ENCODE assay signal across 13 mouse cellular contexts in genomic region chr17:51807429-51807828, GRCm38 (mm10). TPM values are rescaled to one million over a fixed set of nuclear protein-coding genes. Genes with fewer than 3 reads are reported as not detected.
A peak's percentile ranks its signal among the peaks of the same experiment; 100 is the strongest.
DNase-seq lines count a peak whose midpoint lies in the region; ATAC-seq and TF ChIP-seq lines count a peak whose summit lies in the region.
"Had no signal": no experiment of that assay in that cellular context is flagged by ENCODE, and none has a peak within 500 bp of the region (broad histone marks: within the 10 kb centered on the region; RNA-seq: fewer than 3 reads in every experiment).

No protein-coding gene starts in this region.

- DNase-seq in frontal cortex, adult 2 months (ENCODE audit: extremely low spot score in 1 of 2, low spot score in 1 of 2): no peak
- no peak for DNase-seq in lung, embryonic 14.5 days
- DNase-seq in lung, postnatal 0 days (ENCODE audit: low spot score): no peak
- peak in 1 of 2 experiments; percentile 39 for DNase-seq in heart, adult 2 months
- DNase-seq in testis, postnatal 14 days (ENCODE audit: low spot score): no peak
- DNase-seq in right cerebral cortex, adult 18-20 months: no peak
- DNase-seq: B cell, adult 2 months; cerebellum, postnatal 36 days; kidney, adult 9 months; layer of hippocampus, adult 9-11 months; lung, postnatal 14 days had no signal

- TF ChIP-seq POLR2A in heart, adult 2 months (IDR thresholded peaks at IDR 0.05; ENCODE audit: insufficient read depth, low read depth, low read length): no peak

- 59% methylated on average over 5 of the region's 5 CpGs for WGBS in lung, embryonic 14.5 days
- WGBS in lung, postnatal 0 days: 57% methylated on average over 5 of the region's 5 CpGs
- 43% methylated on average over 5 of the region's 5 CpGs for WGBS in heart, adult 2 months
- WGBS in hindbrain, embryonic 16.5 days: 49% methylated on average over 5 of the region's 5 CpGs

- no peak for TF ChIP-seq CTCF in lung, embryonic 14.5 days (IDR thresholded peaks at IDR 0.05; ENCODE audit: low read depth)
- TF ChIP-seq CTCF in lung, postnatal 0 days (IDR thresholded peaks at IDR 0.05): no peak
- TF ChIP-seq CTCF in heart, adult 2 months (IDR thresholded peaks at IDR 0.05): no peak

- intact Hi-C loops in heart, adult 2 months (cut with DNase I): no loop called here

- no peak for TF ChIP-seq EP300 in lung, postnatal 0 days (IDR thresholded peaks at IDR 0.05)
- no peak for TF ChIP-seq EP300 in heart, adult 2 months (IDR thresholded peaks at IDR 0.05; ENCODE audit: insufficient read depth, low read depth, low read length)

- no peak overlapping the region for H3K27ac ChIP-seq in lung, embryonic 14.5 days (ENCODE audit: low read depth)
- no peak overlapping the region for H3K27ac ChIP-seq in lung, postnatal 0 days (ENCODE audit: low read length)
- H3K27ac ChIP-seq in heart, adult 2 months: peak overlapping the region; percentile 79
- H3K27ac ChIP-seq in hindbrain, embryonic 16.5 days (ENCODE audit: low read depth, low read length): no peak overlapping the region; the same call in 1 of the 2 replicates

- H3K27me3 ChIP-seq in lung, embryonic 14.5 days (ENCODE audit: insufficient read depth, low read length): no peaks in the 10 kb centered on the region
- no peaks in the 10 kb centered on the region for H3K27me3 ChIP-seq in lung, postnatal 0 days (replicated peaks; ENCODE audit: insufficient read depth, low read length)
- H3K27me3 ChIP-seq in heart, adult 2 months (ENCODE audit: control insufficient read depth, insufficient read depth, low read length): no peaks in the 10 kb centered on the region
- H3K27me3 ChIP-seq in hindbrain, embryonic 16.5 days (replicated peaks; ENCODE audit: control insufficient read depth, insufficient read depth, low read length): no peaks in the 10 kb centered on the region

- ATAC-seq in frontal cortex, adult (ENCODE audit: low TSS enrichment): 0 out of 2 replicates have a peak, but pooled peaks have one; percentile 1
- ATAC-seq in lung, embryonic 14.5 days (ENCODE audit: insufficient read depth): 0 out of 2 replicates have a peak, but pooled peaks have one; percentile 39
- ATAC-seq in lung, postnatal 0 days: no peak
- ATAC-seq in hindbrain, embryonic 16.5 days: no peak

- H3K4me1 ChIP-seq in lung, embryonic 14.5 days (ENCODE audit: insufficient read depth): no peaks in the 10 kb centered on the region
- no peaks in the 10 kb centered on the region for H3K4me1 ChIP-seq in lung, postnatal 0 days (ENCODE audit: insufficient read depth, low read depth, low read length)
- no peaks in the 10 kb centered on the region for H3K4me1 ChIP-seq in heart, adult 2 months (ENCODE audit: control insufficient read depth, insufficient read depth, low read length)
- peaks cover 17% of the 10 kb centered on the region for H3K4me1 ChIP-seq in hindbrain, embryonic 16.5 days (ENCODE audit: control insufficient read depth, insufficient read depth, low read depth, low read length)

- H3K4me3 ChIP-seq in lung, embryonic 14.5 days (ENCODE audit: low read depth, low read length): no peak overlapping the region
- H3K4me3 ChIP-seq in lung, postnatal 0 days (ENCODE audit: low read depth, low read length): no peak overlapping the region
- H3K4me3 ChIP-seq in heart, adult 2 months: no peak overlapping the region; the same call in 1 of the 2 replicates
- H3K4me3 ChIP-seq in hindbrain, embryonic 16.5 days (ENCODE audit: low read length): no peak overlapping the region

- 0 out of 2 replicates have a peak, but pooled peaks cover 10% of the 10 kb centered on the region for H3K36me3 ChIP-seq in lung, embryonic 14.5 days (ENCODE audit: insufficient read depth)
- no peaks in the 10 kb centered on the region for H3K36me3 ChIP-seq in lung, postnatal 0 days (ENCODE audit: insufficient read depth, low read length)
- 0 out of 2 replicates have a peak, but pooled peaks cover 2% of the 10 kb centered on the region for H3K36me3 ChIP-seq in heart, adult 2 months (ENCODE audit: control insufficient read depth, insufficient read depth, low read length)
- H3K36me3 ChIP-seq in hindbrain, embryonic 16.5 days (ENCODE audit: control insufficient read depth, insufficient read depth, low read length): 0 out of 2 replicates have a peak, but pooled peaks cover 4% of the 10 kb centered on the region

- H3K4me2 ChIP-seq in lung, embryonic 14.5 days: no peak overlapping the region
- H3K4me2 ChIP-seq in lung, postnatal 0 days (replicated peaks; ENCODE audit: low read depth, low read length): no peak overlapping the region
- H3K4me2 ChIP-seq in hindbrain, embryonic 16.5 days (ENCODE audit: low read length): peak overlapping the region; percentile 17

- H3K9ac ChIP-seq in lung, embryonic 14.5 days: no peak overlapping the region
- no peak overlapping the region for H3K9ac ChIP-seq in lung, postnatal 0 days (replicated peaks; ENCODE audit: low read depth)
- H3K9ac ChIP-seq in heart, adult 2 months (ENCODE audit: low read depth, low read length): 0 out of 2 replicates have a peak overlapping the region, but pooled peaks have one; percentile 25
- H3K9ac ChIP-seq in hindbrain, embryonic 16.5 days (ENCODE audit: low read depth, low read length): peak overlapping the region; percentile 17; the same call in 1 of the 2 replicates

- no peaks in the 10 kb centered on the region for H3K9me3 ChIP-seq in lung, embryonic 14.5 days (ENCODE audit: low read depth, low read length)
- no peaks in the 10 kb centered on the region for H3K9me3 ChIP-seq in lung, postnatal 0 days (ENCODE audit: low read length)
- no peaks in the 10 kb centered on the region for H3K9me3 ChIP-seq in hindbrain, embryonic 16.5 days (ENCODE audit: control insufficient read depth, low read length)

- H3K79me2 ChIP-seq in heart, adult 2 months (replicated peaks; ENCODE audit: control insufficient read depth, insufficient read depth, low read length): no peaks in the 10 kb centered on the region

RNA-seq across cellular contexts. Expression of gene Satb1, which starts 25.7 kb away (rescaled TPM):
- polyA plus RNA-seq in frontal cortex, adult 2 months (2012; rRNA removed): 38.7 and 40.7 TPM in 2 replicates
- polyA plus RNA-seq in lung, embryonic 14.5 days (2014; fragmentation: Nextera tagmentation; extraction: Ambion mirVana): 10.6 and 11.8 TPM in 2 replicates
- 5.0 and 5.6 TPM in 2 replicates for polyA plus RNA-seq in lung, postnatal 0 days (2015; fragmentation: Nextera tagmentation; extraction: Ambion mirVana)
- 10 to 100 TPM; 20.1 to 25.4 TPM for total RNA-seq in heart, adult 2 months (2021)
- polyA plus RNA-seq in heart, adult 2 months (2012; rRNA removed): 10.9 and 18.4 TPM in 2 replicates
- polyA plus RNA-seq in hindbrain, embryonic 16.5 days (2015; fragmentation: Nextera tagmentation; extraction: Ambion mirVana): 27.4 and 33.7 TPM in 2 replicates

Comparison
In these comparisons a context has a peak if more than half of its experiments do, and no peak if none do; other contexts are left out.
1. ATAC-seq: peak in frontal cortex, adult (single experiment) and lung, embryonic 14.5 days (single experiment); none in lung, postnatal 0 days (single experiment) and hindbrain, embryonic 16.5 days (single experiment).
2. H3K9ac ChIP-seq: peak in heart, adult 2 months (single experiment) and hindbrain, embryonic 16.5 days (single experiment); none in lung, embryonic 14.5 days (single experiment) and lung, postnatal 0 days (single experiment).